Mouse (Mus musculus) embryonic facial prominence, embryonic 12.5 days (tissue): ENCODE data around the gene Dynlt1f. TPM values are rescaled to one million over a fixed set of nuclear protein-coding genes. Genes with fewer than 3 reads are reported as not detected.
"Not testable (repeated sequence)": the region's sequence is repeated elsewhere in the genome, so short reads cannot be mapped to it uniquely, and the experiment has no call there.

Experiments used
- ATAC-seq: fragments of 200-750 bp; cut with Nextera tagmentation; 2 replicates; pipeline ENCODE4 v1.8.0; 2017; ENCODE audit not compliant: insufficient number of reproducible peaks, insufficient read depth, low FRiP score, low TSS enrichment
- H3K27ac ChIP-seq: fragments of 300-500 bp; sonication (generic); 2 replicates; pipeline ENCODE4 v1.5.1; 2016; ENCODE audit warnings: mild to moderate bottlenecking
- H3K27me3 ChIP-seq: fragments of 300-500 bp; sonication (generic); 2 replicates; pipeline ENCODE4 v1.6.1; 2016; ENCODE audit warnings: mild to moderate bottlenecking, moderate library complexity
- H3K36me3 ChIP-seq: fragments of 300-500 bp; sonication (generic); 2 replicates; pipeline ENCODE4 v1.6.1; 2016; ENCODE audit warnings: mild to moderate bottlenecking
- H3K4me1 ChIP-seq: fragments of 300-500 bp; sonication (generic); 2 replicates; pipeline ENCODE4 v1.6.1; 2016
- H3K4me2 ChIP-seq: fragments of 300-500 bp; sonication (generic); replicated peaks from 2 replicates; pipeline ENCODE4 v1.6.1; 2016; ENCODE audit warnings: mild to moderate bottlenecking, moderate library complexity
- H3K4me3 ChIP-seq: fragments of 300-500 bp; sonication (generic); 2 replicates; pipeline ENCODE4 v1.5.1; 2016; ENCODE audit warnings: mild to moderate bottlenecking
- H3K9ac ChIP-seq: fragments of 300-500 bp; sonication (generic); 2 replicates; pipeline ENCODE4 v1.6.1; 2016; ENCODE audit warnings: mild to moderate bottlenecking, moderate library complexity
- H3K9me3 ChIP-seq: fragments of 300-500 bp; sonication (generic); 2 replicates; pipeline ENCODE4 v1.6.1; 2016; ENCODE audit warnings: mild to moderate bottlenecking, moderate library complexity
- WGBS: fragments of 180-500 bp; shearing (Covaris S2); methylation state at CpG from one replicate; pipeline ENCODE4 v1.1.7; 2016; 5-methylcytosine and 5-hydroxymethylcytosine counted together
- polyA plus RNA-seq: library from polyadenylated mRNA; unstranded; fragments of >200 nt; fragmentation: Nextera tagmentation; extraction: Ambion mirVana; gene quantifications from 2 replicates; pipeline ENCODE4 v1.2.1, GENCODE M21; 2016

The Dynlt1f gene
- polyA plus RNA-seq, 1 experiment from 2014 or later = 284 TPM

- not testable (repeated sequence) for H3K4me1 ChIP-seq, H3K27me3 ChIP-seq, H3K36me3 ChIP-seq, H3K9me3 ChIP-seq, H3K27ac ChIP-seq, ATAC-seq, H3K9ac ChIP-seq, H3K4me2 ChIP-seq, H3K4me3 ChIP-seq
- WGBS = 97% methylated on average over 1 of the region's 3 CpGs
Measured at GRCm38 (mm10) chr17:6656471-6656870, 771 bp upstream of the Dynlt1f start.

- H3K4me1 ChIP-seq, H3K27me3 ChIP-seq, H3K9me3 ChIP-seq, H3K36me3 ChIP-seq: not testable (repeated sequence)
- peak overlapping the region; percentile 40 for H3K4me2 ChIP-seq
- peak; percentile 76 for ATAC-seq
- peak overlapping the region; percentile 46 for H3K4me3 ChIP-seq
- H3K27ac ChIP-seq = peak overlapping the region; percentile 69
- peak overlapping the region; percentile 44 for H3K9ac ChIP-seq
- under 1% methylated on average over 36 of the region's 36 CpGs for WGBS
Measured at GRCm38 (mm10) chr17:6655087-6655511, 601 bp downstream of the Dynlt1f start.

GRCm38 (mm10) chr17:6653341-6653946, 2.3 kb downstream of the Dynlt1f start:
- H3K27ac ChIP-seq, H3K9me3 ChIP-seq, H3K4me1 ChIP-seq, H3K4me3 ChIP-seq, H3K27me3 ChIP-seq, H3K36me3 ChIP-seq, H3K4me2 ChIP-seq, ATAC-seq, H3K9ac ChIP-seq: not testable (repeated sequence)
- WGBS = 85% methylated on average over 5 of the region's 5 CpGs

GRCm38 (mm10) chr17:6650904-6651565, 4.7 kb downstream of the Dynlt1f start:
- not testable (repeated sequence) for H3K27me3 ChIP-seq, H3K9ac ChIP-seq, H3K9me3 ChIP-seq, H3K36me3 ChIP-seq, H3K27ac ChIP-seq, ATAC-seq, H3K4me1 ChIP-seq, H3K4me2 ChIP-seq, H3K4me3 ChIP-seq
- WGBS = 91% methylated on average over 6 of the region's 7 CpGs

GRCm38 (mm10) chr17:6647452-6647851, 8.2 kb downstream of the Dynlt1f start:
- not testable (repeated sequence) for H3K27me3 ChIP-seq, ATAC-seq, H3K9ac ChIP-seq, H3K4me1 ChIP-seq, H3K27ac ChIP-seq, H3K4me3 ChIP-seq, H3K36me3 ChIP-seq, H3K9me3 ChIP-seq, H3K4me2 ChIP-seq
- 95% methylated on average over 3 of the region's 3 CpGs for WGBS

GRCm38 (mm10) chr17:6646841-6647240, 8.9 kb downstream of the Dynlt1f start:
- H3K4me1 ChIP-seq, H3K4me3 ChIP-seq, ATAC-seq, H3K36me3 ChIP-seq, H3K9me3 ChIP-seq, H3K27ac ChIP-seq, H3K27me3 ChIP-seq, H3K4me2 ChIP-seq, H3K9ac ChIP-seq: not testable (repeated sequence)
- WGBS = 94% methylated on average over 8 of the region's 8 CpGs

GRCm38 (mm10) chr17:6645668-6646067, 10.0 kb downstream of the Dynlt1f start:
- H3K4me3 ChIP-seq, H3K27ac ChIP-seq, ATAC-seq, H3K9ac ChIP-seq, H3K9me3 ChIP-seq, H3K27me3 ChIP-seq, H3K36me3 ChIP-seq, H3K4me2 ChIP-seq, H3K4me1 ChIP-seq: not testable (repeated sequence)
- 93% methylated on average over 4 of the region's 4 CpGs for WGBS

GRCm38 (mm10) chr17:6644673-6645072, 11.0 kb downstream of the Dynlt1f start:
- H3K4me3 ChIP-seq, H3K9ac ChIP-seq, H3K27ac ChIP-seq, H3K9me3 ChIP-seq, H3K36me3 ChIP-seq, H3K4me2 ChIP-seq, ATAC-seq, H3K27me3 ChIP-seq, H3K4me1 ChIP-seq: not testable (repeated sequence)
- 84% methylated on average over 4 of the region's 4 CpGs for WGBS

- H3K9me3 ChIP-seq, ATAC-seq: not testable (repeated sequence)
- 88% methylated on average over 9 of the region's 9 CpGs for WGBS
Measured at GRCm38 (mm10) chr17:6644210-6644609, 11.5 kb downstream of the Dynlt1f start.

GRCm38 (mm10) chr17:6640771-6641429, 14.8 kb downstream of the Dynlt1f start:
- H3K4me2 ChIP-seq, H3K9ac ChIP-seq, H3K4me1 ChIP-seq, H3K27ac ChIP-seq, H3K27me3 ChIP-seq, H3K4me3 ChIP-seq, H3K36me3 ChIP-seq, ATAC-seq, H3K9me3 ChIP-seq: not testable (repeated sequence)
- WGBS = 75% methylated on average over 14 of the region's 14 CpGs

More at GRCm38 (mm10) chr17:6644210-6644609, 11.5 kb downstream of the Dynlt1f start:
- not testable (repeated sequence) for H3K27me3 ChIP-seq, H3K4me2 ChIP-seq, H3K36me3 ChIP-seq, H3K4me1 ChIP-seq, H3K27ac ChIP-seq, H3K9ac ChIP-seq, H3K4me3 ChIP-seq

GRCm38 (mm10) chr17:6640044-6640637, 15.6 kb downstream of the Dynlt1f start:
- H3K4me2 ChIP-seq, ATAC-seq, H3K9ac ChIP-seq, H3K4me3 ChIP-seq, H3K36me3 ChIP-seq, H3K27me3 ChIP-seq, H3K9me3 ChIP-seq, H3K4me1 ChIP-seq, H3K27ac ChIP-seq: not testable (repeated sequence)
- 89% methylated on average over 10 of the region's 10 CpGs for whole genome bisulfite sequencing

- H3K36me3 ChIP-seq, H3K27ac ChIP-seq, H3K4me1 ChIP-seq, H3K9ac ChIP-seq, H3K27me3 ChIP-seq, H3K4me3 ChIP-seq, H3K9me3 ChIP-seq, H3K4me2 ChIP-seq: not testable (repeated sequence)
- ATAC-seq = 0 out of 2 replicates have a peak, but pooled peaks have one; percentile 49
- 90% methylated on average over 16 of the region's 21 CpGs for WGBS
Measured at GRCm38 (mm10) chr17:6639486-6639885, 16.2 kb downstream of the Dynlt1f start.
